Mouse (Mus musculus) frontal cortex, postnatal 14 days (tissue): Measurements from ENCODE around the gene Nell2.
A peak's percentile ranks its signal among the peaks of the same experiment; 100 is the strongest.

Experiments
- DNase-seq, 2 experiments: peaks; one replicate each; pipeline ENCODE4 v3.0.0; 2022; ENCODE audit warnings: low spot score in 2 of 2

Gene Nell2

GRCm38 (mm10) chr15:95473976-95474375, 54.4 kb downstream of the Nell2 start:
- DNase-seq: no peak

GRCm38 (mm10) chr15:95467195-95467594, 61.2 kb downstream of the Nell2 start:
- no peak for DNase-seq

- no peak for DNase-seq
Observed at GRCm38 (mm10) chr15:95460041-95460566, 68.3 kb downstream of the Nell2 start.

GRCm38 (mm10) chr15:95444586-95444985, 83.8 kb downstream of the Nell2 start:
- DNase-seq: no peak

GRCm38 (mm10) chr15:95437740-95438139, 90.6 kb downstream of the Nell2 start:
- no peak for DNase-seq

- no peak for DNase-seq
Observed at GRCm38 (mm10) chr15:95436261-95436660, 92.1 kb downstream of the Nell2 start.

GRCm38 (mm10) chr15:95431156-95431799, 97.1 kb downstream of the Nell2 start:
- DNase-seq: no peak

GRCm38 (mm10) chr15:95430000-95430399, 98.4 kb downstream of the Nell2 start:
- DNase-seq: no peak

GRCm38 (mm10) chr15:95428003-95428663, 100.2 kb downstream of the Nell2 start:
- no peak for DNase-seq

- DNase-seq: no peak
Observed at GRCm38 (mm10) chr15:95425085-95425484, 103.3 kb downstream of the Nell2 start.

GRCm38 (mm10) chr15:95422226-95422950, 106.0 kb downstream of the Nell2 start:
- no peak for DNase-seq

GRCm38 (mm10) chr15:95418641-95419040, 109.7 kb downstream of the Nell2 start:
- DNase-seq: no peak

- DNase-seq: no peak
Observed at GRCm38 (mm10) chr15:95411949-95412741, 116.2 kb downstream of the Nell2 start.

GRCm38 (mm10) chr15:95410213-95410843, 118.0 kb downstream of the Nell2 start:
- DNase-seq: no peak

GRCm38 (mm10) chr15:95390347-95390746, 138.0 kb downstream of the Nell2 start:
- no peak for DNase-seq

- DNase-seq: no peak
Observed at GRCm38 (mm10) chr15:95388950-95389349, 139.4 kb downstream of the Nell2 start.

GRCm38 (mm10) chr15:95380859-95381258, 147.5 kb downstream of the Nell2 start:
- DNase-seq: no peak

- peak in 1 of 2 experiments; percentile 20 for DNase-seq
Observed at GRCm38 (mm10) chr15:95370720-95371395, 157.5 kb downstream of the Nell2 start.

GRCm38 (mm10) chr15:95368185-95368584, 160.2 kb downstream of the Nell2 start:
- no peak for DNase-seq

- DNase-seq: no peak
Observed at GRCm38 (mm10) chr15:95366506-95366905, 161.9 kb downstream of the Nell2 start.

GRCm38 (mm10) chr15:95354806-95355205, 173.6 kb downstream of the Nell2 start:
- no peak for DNase-seq
